Mouse (Mus musculus): ENCODE measurements around the gene Fmnl2. TPM values are rescaled to one million over a fixed set of nuclear protein-coding genes. Genes with fewer than 3 reads are reported as not detected.

The Fmnl2 gene
- total and polyA plus RNA-seq, 2 experiments, result 0.94 to 4.4 TPM

DNA sequence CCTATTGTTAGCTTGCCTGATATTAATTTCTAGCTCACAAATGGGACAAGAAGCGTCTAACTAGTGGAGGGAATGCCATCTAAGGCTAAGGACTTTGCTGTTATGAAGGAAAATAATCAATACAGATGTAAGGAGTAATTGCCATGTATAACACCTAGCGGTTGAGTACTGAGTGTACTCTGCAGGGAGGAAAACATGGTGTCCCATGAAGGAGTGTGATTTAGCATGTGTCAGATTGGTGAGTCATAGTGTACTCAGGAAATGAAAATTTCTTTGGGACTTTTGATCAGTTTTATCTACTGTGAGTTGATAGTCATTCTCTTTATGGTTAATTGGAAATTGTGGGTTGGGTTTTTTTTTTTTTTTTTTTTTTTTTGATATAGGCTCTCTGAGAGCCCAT, 34.1 kb downstream of the Fmnl2 start:
- no peak overlapping the region for H3K27ac ChIP-seq (replicated peaks; ENCODE audit: insufficient read depth, low read depth, low read length)
- no peaks in the 10 kb centered on the region for H3K27me3 ChIP-seq (ENCODE audit: control insufficient read depth, insufficient read depth, low read length)
- no peak for DNase-seq (ENCODE audit: extremely low read depth, low read depth, low spot score)
- H3K36me3 ChIP-seq (ENCODE audit: control insufficient read depth, insufficient read depth, low read length), result no peaks in the 10 kb centered on the region
- H3K79me2 ChIP-seq (ENCODE audit: control insufficient read depth, insufficient read depth, low read length), result no peaks in the 10 kb centered on the region; the same call in 1 of the 2 replicates
- WGBS, result 92% methylated on average over 2 of the region's 2 CpGs
- no peak overlapping the region for H3K4me3 ChIP-seq (ENCODE audit: insufficient read depth, low read depth, low read length)
- H3K9ac ChIP-seq (ENCODE audit: low read depth, low read length), result no peak overlapping the region
- TF ChIP-seq CTCF (IDR thresholded peaks at IDR 0.05; ENCODE audit: low read depth, low read length) (no peak), POLR2A (IDR thresholded peaks at IDR 0.05; ENCODE audit: extremely low read depth, insufficient read depth, low read length) (no peak)
- H3K4me1 ChIP-seq (ENCODE audit: control insufficient read depth, insufficient read depth, low read length), result peaks cover 3% of the 10 kb centered on the region; the same call in 1 of the 2 replicates

DNA sequence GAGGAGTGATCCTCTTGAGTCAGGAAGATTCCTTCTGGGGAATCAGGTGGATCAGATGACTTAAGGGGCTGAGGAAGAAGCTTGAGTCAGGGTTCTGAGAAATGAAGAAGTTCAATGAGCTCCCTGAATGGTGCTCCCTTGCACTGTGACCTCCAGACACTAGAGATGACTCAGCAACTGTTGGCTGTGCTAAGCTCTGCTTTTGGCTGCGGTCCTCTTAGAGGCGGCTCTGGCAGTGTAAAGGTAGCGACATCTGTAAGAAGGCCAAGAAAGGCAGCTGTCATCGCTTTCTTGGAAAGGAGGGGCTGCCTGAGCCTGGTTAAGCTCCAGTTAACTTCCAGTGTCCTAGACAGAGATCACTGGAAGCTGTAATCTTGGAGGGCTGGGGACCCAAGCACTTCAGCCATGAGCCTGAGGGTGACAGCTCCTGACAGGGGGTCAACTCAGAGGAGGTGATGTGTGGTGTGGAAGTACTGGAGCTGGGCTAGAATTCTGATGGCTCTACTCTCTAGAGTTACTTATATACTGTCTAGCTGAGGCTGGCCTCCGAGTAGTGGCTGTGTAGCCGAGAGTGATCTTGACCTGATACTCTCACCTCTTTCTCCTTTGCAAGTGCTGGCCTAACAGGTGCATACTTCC, 37.4 kb downstream of the Fmnl2 start:
- DNase-seq (ENCODE audit: extremely low read depth, low read depth, low spot score), result peak; percentile 81
- no peaks in the 10 kb centered on the region for H3K36me3 ChIP-seq (ENCODE audit: control insufficient read depth, insufficient read depth, low read length)
- 34% methylated on average over 6 of the region's 6 CpGs for WGBS

DNA sequence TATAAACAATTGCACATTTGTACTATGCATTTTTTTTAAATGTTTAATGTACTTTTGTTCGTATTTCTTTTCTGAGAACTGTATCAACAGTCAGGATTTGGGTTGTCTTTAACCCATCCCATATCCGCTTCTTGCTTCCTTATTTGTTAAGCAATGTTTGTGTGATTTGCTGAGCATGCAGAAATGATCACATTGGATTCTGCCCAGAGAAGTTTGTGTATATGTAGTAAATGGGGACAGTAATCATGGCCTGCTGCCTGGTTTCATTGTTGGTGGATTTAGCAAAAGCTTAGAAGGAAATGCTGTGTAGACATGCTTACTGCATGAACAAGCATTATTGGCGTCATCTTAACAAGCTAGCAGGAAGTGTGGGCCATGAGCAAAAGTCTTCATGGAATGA, 39.3 kb downstream of the Fmnl2 start:
- Histone ChIP-seq H3K79me2 (ENCODE audit: control insufficient read depth, insufficient read depth, low read length) (no peaks in the 10 kb centered on the region; the same call in 1 of the 2 replicates), H3K4me3 (ENCODE audit: insufficient read depth, low read depth, low read length) (no peak overlapping the region), H3K9ac (ENCODE audit: low read depth, low read length) (no peak overlapping the region), H3K36me3 (ENCODE audit: control insufficient read depth, insufficient read depth, low read length) (no peaks in the 10 kb centered on the region), H3K27me3 (ENCODE audit: control insufficient read depth, insufficient read depth, low read length) (no peaks in the 10 kb centered on the region), H3K4me1 (ENCODE audit: control insufficient read depth, insufficient read depth, low read length) (peaks cover 5% of the 10 kb centered on the region), H3K27ac (replicated peaks; ENCODE audit: insufficient read depth, low read depth, low read length) (0 out of 2 replicates have a peak overlapping the region, but pooled peaks have one; percentile 10)
- 53% methylated on average over 3 of the region's 3 CpGs for WGBS
- TF ChIP-seq CTCF (IDR thresholded peaks at IDR 0.05; ENCODE audit: low read depth, low read length), result no peak
- TF ChIP-seq POLR2A (IDR thresholded peaks at IDR 0.05; ENCODE audit: extremely low read depth, insufficient read depth, low read length), result no peak
- DNase-seq (ENCODE audit: extremely low read depth, low read depth, low spot score), result peak; percentile 59

More for the DNA sequence above, 37.4 kb downstream of the Fmnl2 start:
- peaks cover 3% of the 10 kb centered on the region; the same call in 1 of the 2 replicates for H3K4me1 ChIP-seq (ENCODE audit: control insufficient read depth, insufficient read depth, low read length)
- TF ChIP-seq CTCF (IDR thresholded peaks at IDR 0.05; ENCODE audit: low read depth, low read length) (no peak), POLR2A (IDR thresholded peaks at IDR 0.05; ENCODE audit: extremely low read depth, insufficient read depth, low read length) (no peak)
- no peaks in the 10 kb centered on the region; the same call in 1 of the 2 replicates for H3K79me2 ChIP-seq (ENCODE audit: control insufficient read depth, insufficient read depth, low read length)
- no peak overlapping the region for H3K4me3 ChIP-seq (ENCODE audit: insufficient read depth, low read depth, low read length)
- H3K27me3 ChIP-seq (ENCODE audit: control insufficient read depth, insufficient read depth, low read length), result no peaks in the 10 kb centered on the region
- no peak overlapping the region for H3K9ac ChIP-seq (ENCODE audit: low read depth, low read length)
- no peak overlapping the region for H3K27ac ChIP-seq (replicated peaks; ENCODE audit: insufficient read depth, low read depth, low read length)

DNA sequence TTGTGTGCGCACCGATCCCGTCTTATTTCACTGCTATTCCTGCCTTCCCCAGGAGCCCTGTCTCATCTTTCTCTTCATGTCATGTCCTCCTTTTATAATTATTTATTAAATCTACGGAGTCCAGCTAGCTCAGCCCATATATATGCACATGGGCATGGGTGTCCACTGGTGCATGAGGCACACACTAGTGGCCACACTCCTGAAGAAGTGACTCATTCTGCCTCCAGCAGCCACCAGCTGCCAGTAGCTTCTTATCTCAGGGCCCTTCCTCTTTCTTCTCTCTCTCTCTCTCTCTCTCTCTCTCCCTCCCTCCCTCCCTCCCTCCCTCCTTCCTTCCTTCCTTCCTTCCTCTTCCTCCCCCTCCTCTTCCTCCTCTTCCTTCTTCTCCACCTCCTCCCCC, 43.1 kb downstream of the Fmnl2 start:
- 95% methylated on average over 4 of the region's 4 CpGs for WGBS
- no peak overlapping the region for H3K27ac ChIP-seq (replicated peaks; ENCODE audit: insufficient read depth, low read depth, low read length)
- H3K9ac ChIP-seq (ENCODE audit: low read depth, low read length), result no peak overlapping the region
- peaks cover 4% of the 10 kb centered on the region; the same call in 1 of the 2 replicates for H3K79me2 ChIP-seq (ENCODE audit: control insufficient read depth, insufficient read depth, low read length)
- H3K4me3 ChIP-seq (ENCODE audit: insufficient read depth, low read depth, low read length), result no peak overlapping the region
- TF ChIP-seq CTCF (IDR thresholded peaks at IDR 0.05; ENCODE audit: low read depth, low read length), result no peak
- no peak for TF ChIP-seq POLR2A (IDR thresholded peaks at IDR 0.05; ENCODE audit: extremely low read depth, insufficient read depth, low read length)
- H3K4me1 ChIP-seq (ENCODE audit: control insufficient read depth, insufficient read depth, low read length), result peaks cover 8% of the 10 kb centered on the region; the same call in 1 of the 2 replicates
- no peaks in the 10 kb centered on the region for H3K36me3 ChIP-seq (ENCODE audit: control insufficient read depth, insufficient read depth, low read length)
- H3K27me3 ChIP-seq (ENCODE audit: control insufficient read depth, insufficient read depth, low read length), result no peaks in the 10 kb centered on the region
- no peak for DNase-seq (ENCODE audit: extremely low read depth, low read depth, low spot score)

DNA sequence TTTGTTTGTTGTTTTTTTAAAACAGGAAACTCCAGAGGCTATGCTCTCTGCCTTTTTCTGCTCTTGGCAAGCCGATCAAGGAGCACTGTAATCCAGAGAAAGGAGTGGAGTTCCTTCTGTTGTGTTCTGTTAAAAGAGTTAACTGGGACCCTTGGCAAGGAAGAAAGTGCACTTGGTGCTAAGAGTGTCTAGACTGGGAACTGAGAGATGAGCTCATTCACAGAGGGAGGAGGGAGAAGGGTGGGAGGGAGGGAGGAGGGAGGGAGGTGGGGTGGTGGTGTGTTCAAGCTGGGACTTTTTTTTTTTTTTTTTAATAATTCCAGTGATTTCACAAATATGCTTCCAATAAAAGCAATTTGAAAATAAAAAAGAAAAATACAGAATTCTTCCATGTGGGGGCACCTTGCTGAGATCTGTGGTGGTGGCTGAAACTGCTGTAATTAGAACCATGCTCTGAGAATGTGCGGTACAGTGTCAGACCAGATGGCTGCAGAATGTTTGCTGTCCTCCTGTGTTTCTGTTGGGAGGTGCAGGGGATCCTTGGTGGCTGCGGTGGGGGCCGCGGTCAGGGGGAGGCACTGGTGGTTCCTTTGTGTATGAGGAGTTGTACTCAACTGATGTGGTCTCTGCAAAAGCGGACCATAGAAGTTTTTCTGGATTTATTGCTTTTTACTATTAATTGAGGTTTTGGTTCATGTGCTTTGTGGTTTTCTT, 43.8 kb downstream of the Fmnl2 start:
- Histone ChIP-seq H3K27ac (replicated peaks; ENCODE audit: insufficient read depth, low read depth, low read length) (no peak overlapping the region), H3K27me3 (ENCODE audit: control insufficient read depth, insufficient read depth, low read length) (no peaks in the 10 kb centered on the region), H3K4me1 (ENCODE audit: control insufficient read depth, insufficient read depth, low read length) (peaks cover 11% of the 10 kb centered on the region; the same call in 1 of the 2 replicates), H3K79me2 (ENCODE audit: control insufficient read depth, insufficient read depth, low read length) (peaks cover 4% of the 10 kb centered on the region; the same call in 1 of the 2 replicates), H3K4me3 (ENCODE audit: insufficient read depth, low read depth, low read length) (no peak overlapping the region), H3K36me3 (ENCODE audit: control insufficient read depth, insufficient read depth, low read length) (no peaks in the 10 kb centered on the region), H3K9ac (ENCODE audit: low read depth, low read length) (no peak overlapping the region)
- TF ChIP-seq POLR2A (IDR thresholded peaks at IDR 0.05; ENCODE audit: extremely low read depth, insufficient read depth, low read length) (no peak), CTCF (IDR thresholded peaks at IDR 0.05; ENCODE audit: low read depth, low read length) (no peak)
- DNase-seq (ENCODE audit: extremely low read depth, low read depth, low spot score), result no peak
- WGBS, result 96% methylated on average over 6 of the region's 6 CpGs

Data from liver, adult 2 months (tissue).